Mouse (Mus musculus) E14TG2a.4 (cell line): ENCODE measurements around the gene Cntf.

Source experiments
- CTCF ChIP-seq: conservative IDR thresholded peaks from 2 replicates; pipeline ENCODE4 v1.5.1; 2014; ENCODE audit warnings: low read length
- NANOG ChIP-seq: IDR thresholded peaks from 2 replicates; pipeline ENCODE4 v1.6.1; 2014; ENCODE audit warnings: borderline replicate concordance, low read length, mixed read lengths
- POU5F1 ChIP-seq: IDR thresholded peaks from 2 replicates; pipeline ENCODE4 v1.6.1; 2014; ENCODE audit warnings: low read length, borderline replicate concordance

GRCm38 (mm10) chr19:12796328-12796931, 31.0 kb upstream of the Cntf start:
- TF ChIP-seq NANOG (no peak), CTCF (no peak), POU5F1 (no peak)
